Mouse (Mus musculus) heart, adult 2 months (tissue): ENCODE measurements around the gene Mxi1.

Source experiments
- CTCF ChIP-seq: fragments of 200-600 bp; IDR thresholded peaks from 2 replicates; pipeline ENCODE4 v1.8.1; 2022; ENCODE audit warnings: antibody characterized with exemption, mild to moderate bottlenecking, moderate library complexity
- POLR2A ChIP-seq: fragments of 200-500 bp; IDR thresholded peaks from 2 replicates; pipeline ENCODE4 v1.6.1; 2011; ENCODE audit warnings: mild to moderate bottlenecking, low read depth, low read length, control low read depth; ENCODE audit not compliant: insufficient read depth

DNA sequence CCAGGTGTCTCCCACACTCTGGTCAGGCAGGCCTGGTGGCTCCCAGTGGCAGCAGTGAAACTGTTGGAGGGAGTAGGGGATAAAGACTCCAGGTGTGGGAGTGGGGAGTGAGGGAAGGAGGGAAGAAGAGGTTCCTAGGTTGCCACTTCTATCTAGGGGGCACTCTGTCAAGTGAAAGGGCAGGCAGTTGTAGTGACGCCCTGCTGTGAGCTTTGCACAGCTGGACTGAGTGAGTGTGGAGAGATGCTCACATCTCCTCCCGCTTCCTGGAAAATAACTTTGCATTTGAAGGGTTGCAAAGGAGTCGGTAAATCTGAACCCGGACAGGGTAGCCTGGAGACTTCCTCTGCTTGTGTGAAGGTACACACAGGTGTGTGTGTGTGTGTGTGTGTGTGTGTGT is 687 bp upstream of the Mxi1 start:
- no peak for TF ChIP-seq POLR2A
- no peak for TF ChIP-seq CTCF
